Mouse (Mus musculus) myocyte (in vitro differentiated cells): ENCODE results near the gene Cmtm1.

Experiments used
- CEBPB ChIP-seq: IDR thresholded peaks from 2 replicates; pipeline ENCODE4 v1.6.1; 2011; ENCODE audit warnings: mild to moderate bottlenecking, moderate library complexity; ENCODE audit not compliant: poor library complexity, insufficient read depth, severe bottlenecking
- E2F4 ChIP-seq: IDR thresholded peaks from one replicate; pipeline ENCODE4 v1.6.1; 2011; ENCODE audit warnings: mild to moderate bottlenecking, control low read depth, moderate library complexity; ENCODE audit not compliant: insufficient read depth
- MAX ChIP-seq: IDR thresholded peaks from one replicate; pipeline ENCODE4 v1.6.1; 2011; ENCODE audit warnings: low read depth, mild to moderate bottlenecking, control low read depth
- MYOD1 ChIP-seq, 3 experiments: IDR thresholded peaks; one replicate each; pipeline ENCODE4 v1.6.1; 2011; ENCODE audit warnings: control low read depth in 2 of 3, low read depth in 2 of 3, mild to moderate bottlenecking in 2 of 3, moderate library complexity in 1 of 3; ENCODE audit not compliant: insufficient read length in 2 of 3, control insufficient read depth in 1 of 3
- MYOG ChIP-seq, 3 experiments: IDR thresholded peaks; one replicate each; pipeline ENCODE4 v1.6.1; 2011; ENCODE audit warnings: control low read depth in 2 of 3, low read depth in 2 of 3, mild to moderate bottlenecking in 2 of 3; ENCODE audit not compliant: insufficient read length in 2 of 3, control insufficient read depth in 1 of 3, insufficient read depth in 1 of 3
- POLR2A ChIP-seq: IDR thresholded peaks from one replicate; pipeline ENCODE4 v1.6.1; 2011; ENCODE audit warnings: low read depth, mild to moderate bottlenecking, control low read depth, moderate library complexity; ENCODE audit not compliant: insufficient read length
- POLR2AphosphoS2 ChIP-seq: IDR thresholded peaks from one replicate; pipeline ENCODE4 v1.6.1; 2011; ENCODE audit warnings: low read depth, control low read depth; ENCODE audit not compliant: insufficient read length
- REST ChIP-seq: IDR thresholded peaks from one replicate; pipeline ENCODE4 v1.6.1; 2011; ENCODE audit warnings: mild to moderate bottlenecking, control low read depth, moderate library complexity; ENCODE audit not compliant: insufficient read depth, insufficient read length
- SRF ChIP-seq: IDR thresholded peaks from one replicate; pipeline ENCODE4 v1.6.1; 2011; ENCODE audit warnings: low read depth; ENCODE audit not compliant: control insufficient read depth, insufficient read length
- TCF12 ChIP-seq: IDR thresholded peaks from one replicate; pipeline ENCODE4 v1.6.1; 2011; ENCODE audit warnings: mild to moderate bottlenecking, control low read depth; ENCODE audit not compliant: poor library complexity, insufficient read depth, severe bottlenecking
- TCF3 ChIP-seq: IDR thresholded peaks from one replicate; pipeline ENCODE4 v1.6.1; 2011; ENCODE audit warnings: low read depth, control low read depth; ENCODE audit not compliant: insufficient read length
- USF1 ChIP-seq: IDR thresholded peaks from one replicate; pipeline ENCODE4 v1.6.1; 2011; ENCODE audit warnings: low read depth, mild to moderate bottlenecking, control low read depth, moderate library complexity

DNA sequence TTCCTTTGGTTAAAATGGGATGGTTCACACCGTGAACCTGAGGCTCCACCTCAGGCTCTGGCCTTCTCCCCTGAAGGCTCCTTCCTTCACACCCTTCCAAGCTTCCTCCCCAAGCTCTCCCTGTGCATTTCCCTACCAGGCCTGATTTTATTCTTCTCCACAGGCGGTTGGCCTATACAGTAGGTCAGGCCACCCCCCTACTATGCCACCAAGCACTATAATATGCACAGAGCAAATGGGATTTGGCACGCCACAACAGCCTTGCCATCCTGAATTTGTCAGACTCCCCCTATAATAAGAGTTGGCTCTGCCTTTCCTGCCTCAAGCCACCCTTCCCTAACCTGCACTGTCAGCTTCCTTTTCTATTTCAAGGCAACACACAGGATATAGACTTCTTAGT is 48.7 kb upstream of the Cmtm1 start:
- TF ChIP-seq MYOD1 (IDR thresholded peaks at IDR 0.05; ENCODE audit: control insufficient read depth in 1 of 3, insufficient read length in 2 of 3, low read depth in 2 of 3) (no peak), POLR2A (no peak), MYOG (IDR thresholded peaks at IDR 0.05; ENCODE audit: control insufficient read depth in 1 of 3, insufficient read depth in 1 of 3, insufficient read length in 2 of 3, low read depth in 2 of 3) (no peak), SRF (no peak), MAX (no peak), REST (no peak), USF1 (no peak), E2F4 (no peak), POLR2AphosphoS2 (no peak), TCF3 (no peak), TCF12 (no peak), CEBPB (no peak)
